Mouse (Mus musculus): ENCODE measurements around the gene Rel.

Rel gene

GRCm38 (mm10) chr11:23744352-23744751, 26.4 kb downstream of the Rel start:
- ATAC-seq (ENCODE audit: low TSS enrichment) = no peak

- ATAC-seq (ENCODE audit: low TSS enrichment) = no peak
These were observed 29.4 kb downstream of the Rel start for GRCm38 (mm10) chr11:23741386-23741785.

GRCm38 (mm10) chr11:23740895-23741294, 29.9 kb downstream of the Rel start:
- no peak for ATAC-seq (ENCODE audit: low TSS enrichment)

GRCm38 (mm10) chr11:23735820-23736470, 34.8 kb downstream of the Rel start:
- peak; percentile 79 for ATAC-seq (ENCODE audit: low TSS enrichment)

- 0 out of 2 replicates have a peak, but pooled peaks have one; percentile 5 for ATAC-seq (ENCODE audit: low TSS enrichment)
These were observed 36.0 kb downstream of the Rel start for GRCm38 (mm10) chr11:23734749-23735286.

GRCm38 (mm10) chr11:23732840-23733239, 37.9 kb downstream of the Rel start:
- ATAC-seq (ENCODE audit: low TSS enrichment) = no peak

- no peak for ATAC-seq (ENCODE audit: low TSS enrichment)
These were observed 40.6 kb downstream of the Rel start for GRCm38 (mm10) chr11:23730120-23730519.

- no peak for ATAC-seq (ENCODE audit: low TSS enrichment)
These were observed 42.6 kb downstream of the Rel start for GRCm38 (mm10) chr11:23728186-23728585.

- ATAC-seq (ENCODE audit: low TSS enrichment) = no peak
These were observed 44.3 kb downstream of the Rel start for GRCm38 (mm10) chr11:23726441-23726840.

- no peak for ATAC-seq (ENCODE audit: low TSS enrichment)
These were observed 44.9 kb downstream of the Rel start for GRCm38 (mm10) chr11:23725850-23726249.

GRCm38 (mm10) chr11:23722326-23722725, 48.4 kb downstream of the Rel start:
- no peak for ATAC-seq (ENCODE audit: low TSS enrichment)

GRCm38 (mm10) chr11:23719825-23720224, 50.9 kb downstream of the Rel start:
- ATAC-seq (ENCODE audit: low TSS enrichment) = no peak

- no peak for ATAC-seq (ENCODE audit: low TSS enrichment)
These were observed 51.9 kb downstream of the Rel start for GRCm38 (mm10) chr11:23718856-23719255.

GRCm38 (mm10) chr11:23712299-23712698, 58.5 kb downstream of the Rel start:
- ATAC-seq (ENCODE audit: low TSS enrichment) = no peak

GRCm38 (mm10) chr11:23704604-23705294, 66.0 kb downstream of the Rel start:
- ATAC-seq (ENCODE audit: low TSS enrichment) = no peak

GRCm38 (mm10) chr11:23701831-23702230, 68.9 kb downstream of the Rel start:
- no peak for ATAC-seq (ENCODE audit: low TSS enrichment)

- no peak for ATAC-seq (ENCODE audit: low TSS enrichment)
These were observed 71.2 kb downstream of the Rel start for GRCm38 (mm10) chr11:23699414-23700095.

- no peak for ATAC-seq (ENCODE audit: low TSS enrichment)
These were observed 72.2 kb downstream of the Rel start for GRCm38 (mm10) chr11:23698526-23698925.

GRCm38 (mm10) chr11:23695847-23696246, 74.9 kb downstream of the Rel start:
- ATAC-seq (ENCODE audit: low TSS enrichment) = no peak

- ATAC-seq (ENCODE audit: low TSS enrichment) = no peak
These were observed 77.5 kb downstream of the Rel start for GRCm38 (mm10) chr11:23693286-23693685.

- no peak for ATAC-seq (ENCODE audit: low TSS enrichment)
These were observed 82.7 kb downstream of the Rel start for GRCm38 (mm10) chr11:23688060-23688459.

Data from frontal cortex, adult (tissue).